Mouse (Mus musculus) lung, adult 18-20 months (tissue): ENCODE data around the gene Fxyd7.
A peak's percentile ranks its signal among the peaks of the same experiment; 100 is the strongest.

Source experiments
- DNase-seq, 2 experiments: peaks; one replicate each; pipeline ENCODE4 v3.0.0; 2022; ENCODE audit warnings: mixed read lengths in 2 of 2

Fxyd7 gene

DNA sequence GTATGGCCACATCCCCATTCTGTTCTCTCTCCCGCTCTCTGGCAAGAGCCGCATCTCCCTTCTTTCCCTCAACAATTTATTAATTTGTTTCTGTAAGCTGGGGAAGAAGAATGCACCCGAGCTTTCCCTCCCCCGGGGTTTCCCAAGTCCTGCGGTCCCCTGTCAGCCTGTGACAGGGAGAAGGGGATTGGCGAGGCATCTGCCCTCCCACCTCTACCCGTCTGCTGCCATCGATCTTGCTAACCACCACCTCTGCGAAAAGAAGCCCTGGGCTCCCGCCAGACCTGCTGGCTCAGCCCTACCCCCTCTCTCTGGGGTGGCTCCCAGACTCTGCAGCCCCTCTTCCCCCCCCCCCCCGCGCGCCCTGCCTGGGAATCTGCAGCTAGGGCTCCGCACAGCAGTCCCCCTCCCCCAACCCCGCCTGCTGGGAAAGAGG lies 1.4 kb downstream of the Fxyd7 start:
- DNase-seq = no peak

DNA sequence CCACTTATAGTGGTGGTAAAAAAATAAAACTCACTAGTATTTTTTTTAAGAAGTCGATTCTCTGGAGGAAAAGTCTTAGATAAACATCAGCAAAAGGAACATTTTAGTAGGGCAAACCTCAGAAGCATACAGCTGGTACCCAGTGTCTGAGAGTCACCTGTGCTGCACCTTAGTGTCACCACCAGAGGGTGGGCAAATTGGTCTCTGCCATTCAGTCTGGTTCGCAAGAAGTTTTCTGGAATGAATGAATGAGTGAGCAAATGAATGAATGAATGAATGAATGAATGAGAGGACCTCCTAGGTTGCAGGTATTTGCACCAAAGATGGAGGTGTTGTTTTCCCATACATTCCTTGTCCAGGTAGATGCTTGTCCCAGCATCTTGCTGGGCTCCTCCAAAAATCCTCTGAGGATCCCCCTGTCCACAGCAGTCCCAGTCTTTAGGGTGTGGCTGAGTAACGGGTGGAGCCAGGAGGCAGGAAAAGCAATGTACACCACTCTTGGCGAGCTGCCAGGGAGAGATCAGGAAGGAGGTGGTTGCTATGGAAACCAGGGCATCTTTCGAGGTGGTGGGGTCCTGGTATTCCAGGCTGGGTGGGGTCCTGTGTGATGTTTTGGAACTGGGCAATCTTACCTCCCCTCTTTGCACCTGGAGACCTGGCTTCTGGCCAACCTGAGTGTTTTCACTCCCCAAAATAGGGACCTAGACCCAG lies 2.0 kb downstream of the Fxyd7 start:
- no peak for DNase-seq

DNA sequence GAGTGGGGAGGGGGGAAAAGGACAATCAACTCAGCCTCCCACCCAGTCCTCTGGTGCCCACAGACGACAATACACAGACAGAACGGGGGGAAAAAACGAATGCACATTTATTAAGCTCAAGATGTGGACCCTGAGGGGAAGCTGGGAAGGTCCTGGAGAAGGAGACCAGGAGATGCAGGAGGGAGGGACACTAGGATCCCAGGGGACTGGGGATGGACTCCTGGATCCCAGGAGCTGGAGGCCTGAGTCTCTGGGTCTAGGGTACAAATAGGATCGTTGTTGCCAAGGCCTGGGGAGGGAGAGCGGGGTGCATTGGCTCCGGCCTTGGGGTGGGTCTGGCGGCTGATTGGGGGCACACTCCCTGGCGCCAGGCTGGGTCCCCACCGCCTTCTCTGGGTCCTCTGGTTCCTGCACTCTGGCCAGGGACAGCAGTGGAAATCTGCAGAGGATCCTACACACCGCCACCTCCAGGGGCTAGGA lies 8.8 kb downstream of the Fxyd7 start, which contains the start of gene Fxyd5:
Fxyd5 (minus strand) TSS at position 51 of the 480 bp plus-strand sequence.
- no peak for DNase-seq

DNA sequence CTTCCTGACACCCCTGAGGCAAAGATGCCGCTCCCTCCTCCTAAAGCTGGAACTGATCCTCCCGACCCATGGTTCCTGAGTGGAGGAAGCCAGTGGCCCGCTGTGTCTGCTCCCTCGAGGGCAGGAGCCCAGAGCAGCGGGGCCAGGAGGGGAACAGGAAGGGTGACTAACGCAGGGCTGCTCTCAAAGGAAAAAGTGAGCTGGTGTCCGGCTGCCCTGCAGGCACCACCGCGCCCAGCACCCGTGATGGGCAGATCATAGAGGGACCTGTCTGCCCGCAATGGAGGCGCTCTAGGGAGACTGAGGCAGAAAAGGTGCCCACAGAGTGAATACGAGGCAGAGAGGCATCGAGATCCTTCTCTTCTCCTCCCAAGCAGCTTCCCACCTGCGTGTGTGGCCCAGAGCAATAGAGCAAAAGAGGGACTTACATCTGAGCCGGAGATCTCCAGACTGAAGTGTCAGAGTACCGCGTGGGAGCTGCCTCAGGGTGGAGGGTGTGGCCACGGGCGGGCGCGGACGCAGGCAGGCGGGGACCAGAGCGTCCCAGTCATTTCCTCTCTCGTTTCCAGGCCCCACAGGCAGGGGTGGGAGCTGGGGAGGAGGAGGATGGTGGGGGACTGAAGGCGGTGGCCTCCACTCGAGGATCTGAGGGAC lies 9.5 kb downstream of the Fxyd7 start:
- DNase-seq = peak; percentile 79 to 81

DNA sequence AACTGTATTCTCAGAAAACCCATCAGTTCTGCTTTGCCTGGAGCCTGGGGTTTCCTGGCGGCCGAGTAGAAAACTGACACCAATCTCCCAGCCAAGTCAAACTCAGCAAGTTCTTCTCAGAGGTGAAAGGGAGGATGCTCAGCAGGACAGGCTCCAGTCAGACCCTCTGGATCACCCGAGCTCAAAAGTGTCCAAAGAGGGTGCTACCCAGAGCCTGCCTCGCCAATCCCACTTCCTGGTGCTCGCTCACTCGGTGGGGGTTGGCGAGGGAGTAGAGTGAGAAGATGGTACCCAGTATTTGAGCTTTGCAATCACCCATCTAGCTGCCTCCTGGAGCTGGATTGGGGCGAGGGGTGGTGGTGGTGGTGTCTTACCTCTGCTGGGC lies 10.3 kb downstream of the Fxyd7 start:
- DNase-seq = no peak

DNA sequence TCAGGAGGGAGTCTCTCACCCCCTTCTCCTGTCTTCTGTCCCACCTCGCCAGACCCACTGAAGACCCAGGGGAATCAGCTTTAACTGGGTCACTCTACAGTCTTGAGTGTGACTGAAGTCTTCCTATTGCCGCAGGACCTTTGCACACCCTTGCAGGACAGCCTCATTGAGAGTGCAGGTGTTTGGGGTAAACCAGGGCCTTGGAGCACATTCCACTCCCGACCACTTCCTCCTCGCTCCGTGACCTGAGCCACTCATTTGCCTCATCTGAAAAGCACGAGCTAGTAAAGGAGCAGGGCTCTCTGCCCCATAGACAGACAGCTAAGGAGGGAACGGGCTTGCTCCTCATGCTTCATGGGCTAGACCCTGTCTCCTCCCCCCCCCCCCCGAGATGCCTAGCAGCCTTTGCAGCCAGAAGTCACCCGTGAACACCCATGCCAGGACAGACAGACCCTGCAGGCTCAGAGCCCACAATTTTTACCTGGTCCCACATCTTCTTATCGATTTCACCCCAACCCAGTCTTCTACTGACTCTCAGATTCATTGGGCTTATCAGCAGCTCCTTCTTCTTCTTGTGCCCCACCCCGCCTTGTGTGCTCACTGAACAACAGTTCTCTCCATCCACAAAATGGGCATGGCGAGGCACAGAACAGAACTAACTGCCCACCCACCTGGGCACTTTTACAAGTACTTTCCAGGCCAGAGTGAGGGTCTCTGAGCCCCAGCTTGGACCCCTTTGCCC lies 10.8 kb downstream of the Fxyd7 start:
- no peak for DNase-seq

DNA sequence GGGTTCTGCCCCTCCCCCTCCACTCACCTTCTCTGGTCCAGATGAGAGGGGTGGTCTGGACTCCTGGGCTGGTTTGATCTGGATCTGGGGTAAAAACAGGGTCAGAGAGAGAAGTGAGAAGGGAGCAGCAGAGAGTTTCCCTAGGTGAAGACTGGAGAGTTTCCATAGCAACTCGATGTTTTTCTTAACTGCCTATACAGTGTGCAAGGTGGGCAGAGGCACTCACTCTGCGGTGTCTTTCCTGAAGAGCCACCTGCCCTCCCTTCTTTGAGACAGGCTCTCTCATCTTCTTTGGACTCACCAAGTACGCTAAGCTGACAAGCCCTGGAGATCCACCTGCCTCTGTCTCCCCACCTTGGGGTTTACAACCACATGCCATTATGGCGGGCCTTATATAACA lies 12.3 kb downstream of the Fxyd7 start:
- no peak for DNase-seq

DNA sequence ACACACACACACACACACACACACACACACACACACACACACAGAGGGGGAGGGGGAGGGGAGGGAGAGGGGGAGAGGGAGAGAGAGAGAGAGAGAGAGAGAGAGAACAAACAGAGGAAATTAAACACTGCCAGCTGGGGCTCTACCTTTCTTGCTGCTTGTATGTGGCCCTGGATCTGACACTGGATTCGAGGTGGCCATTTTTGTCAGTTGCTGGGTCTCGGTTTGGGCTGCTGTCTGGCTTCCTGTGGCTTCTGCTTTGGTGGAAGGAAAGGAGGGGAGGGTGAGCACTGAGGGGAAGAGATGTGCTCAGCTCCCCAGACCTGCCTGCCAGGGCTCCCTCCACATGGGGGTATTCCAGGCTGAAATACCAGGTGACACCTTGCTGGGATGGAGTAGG lies 13.6 kb downstream of the Fxyd7 start:
- DNase-seq = no peak

DNA sequence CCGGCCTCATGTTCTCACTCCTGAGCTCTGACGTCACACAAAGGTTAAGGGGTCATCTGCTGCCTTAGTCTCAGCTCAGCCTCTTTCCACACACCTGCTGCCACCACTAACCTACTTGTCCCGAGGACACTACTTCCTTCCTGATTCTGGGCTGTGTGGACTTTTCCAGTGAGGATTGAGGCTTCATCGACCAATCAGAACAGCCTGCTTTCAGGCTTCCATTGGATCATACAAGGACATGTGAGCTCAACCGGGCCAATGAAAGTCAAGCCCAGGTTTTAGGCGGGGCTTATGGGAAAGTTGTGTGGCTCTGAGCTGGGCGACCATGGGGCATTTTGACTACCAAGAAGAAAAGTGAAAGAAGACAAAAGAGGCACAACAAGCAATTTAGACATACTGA lies 14.3 kb downstream of the Fxyd7 start:
- DNase-seq = no peak

DNA sequence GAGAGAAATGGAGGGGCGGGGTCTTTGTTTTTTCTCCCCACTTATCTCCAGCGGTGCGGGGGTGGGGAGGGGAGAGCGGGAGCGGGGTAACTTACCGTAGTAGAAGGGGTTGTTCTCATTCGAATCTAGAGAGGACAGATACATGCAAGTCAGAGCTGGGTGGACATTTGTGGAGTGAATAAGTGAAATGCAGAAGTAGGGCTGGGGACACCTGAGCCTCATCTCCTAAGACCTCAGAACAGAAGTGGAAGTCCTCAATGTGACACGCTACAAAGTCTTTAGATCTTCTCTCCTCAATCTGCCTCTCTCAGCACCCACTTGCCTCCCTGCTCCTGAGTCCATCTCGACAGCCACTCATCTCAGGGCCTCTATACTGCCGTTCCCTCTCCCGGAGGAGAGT lies 16.0 kb downstream of the Fxyd7 start:
- DNase-seq = no peak

DNA sequence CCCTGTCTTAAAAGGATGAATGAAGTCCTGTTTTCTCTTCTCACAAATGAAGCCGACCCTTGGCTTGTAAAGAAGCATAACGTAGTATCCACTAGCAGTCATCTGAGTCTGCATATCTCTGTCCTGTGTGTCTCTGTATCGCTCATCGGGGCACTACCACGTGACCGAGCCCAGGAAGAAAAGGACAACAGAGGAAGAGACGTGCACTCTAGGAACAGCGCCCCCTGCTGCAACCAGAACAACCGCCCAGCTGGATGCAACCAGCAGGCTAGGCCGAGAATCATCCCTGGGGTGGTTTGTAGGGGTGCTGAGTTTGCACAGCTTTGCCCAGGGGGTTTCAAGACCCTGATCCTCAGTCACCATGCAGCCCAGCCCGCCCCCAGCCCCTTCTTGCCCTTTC lies 16.5 kb downstream of the Fxyd7 start:
- no peak for DNase-seq

DNA sequence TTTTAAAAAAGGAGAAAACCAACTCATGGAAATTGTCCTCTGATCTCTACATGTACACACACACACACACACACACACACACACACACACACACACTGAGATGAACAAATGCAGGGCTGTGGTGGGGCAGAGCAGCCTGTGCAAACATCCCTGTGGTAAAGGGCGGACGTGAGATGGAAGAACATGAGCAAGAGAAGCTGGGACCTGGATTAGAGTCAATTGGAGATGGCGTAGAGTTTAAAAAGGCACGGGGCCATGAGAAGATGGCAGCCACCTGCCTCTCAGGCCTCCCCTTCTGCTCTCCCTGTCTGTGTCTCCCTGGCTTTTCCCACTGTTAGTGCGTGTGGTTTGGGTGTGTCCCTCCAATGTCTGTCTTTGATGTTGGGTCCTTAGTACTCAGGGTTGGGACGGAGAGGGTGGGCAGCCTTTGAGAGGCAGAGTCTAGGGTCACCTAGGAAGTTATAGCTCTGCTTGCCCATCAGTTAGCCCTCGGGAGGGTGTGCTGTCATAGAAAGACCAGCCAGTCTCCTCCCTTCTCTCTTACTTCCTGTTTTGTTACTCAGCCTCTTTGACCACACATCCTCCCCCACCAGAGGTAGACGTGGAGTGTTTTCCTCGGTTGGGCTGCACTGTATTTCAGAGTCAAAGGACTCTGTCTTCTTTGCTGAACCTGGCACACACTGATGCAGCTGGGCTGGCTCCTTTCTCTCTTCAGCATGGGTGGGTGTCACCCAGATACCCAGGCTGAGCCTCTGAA lies 17.7 kb downstream of the Fxyd7 start:
- DNase-seq = peak in 1 of 2 experiments; percentile 44

DNA sequence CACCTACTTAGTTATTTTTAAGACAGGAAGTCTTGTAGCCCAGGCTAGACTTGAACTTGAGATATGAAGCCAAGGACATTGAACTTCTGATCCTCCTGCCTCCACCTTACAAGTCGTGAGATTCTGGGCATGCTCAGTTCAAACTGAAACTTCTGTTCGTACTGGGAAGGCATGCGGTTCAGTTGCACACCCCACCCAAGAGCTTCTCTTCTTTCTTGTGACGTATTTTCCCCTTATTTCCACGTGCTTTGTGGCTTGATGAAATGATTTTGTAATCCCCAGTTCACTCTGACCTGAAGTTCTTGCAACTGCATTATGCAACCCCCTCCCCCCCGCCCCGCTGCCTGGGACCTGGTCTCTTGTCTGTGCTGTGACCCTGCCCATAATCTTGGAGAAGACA lies 19.5 kb downstream of the Fxyd7 start:
- DNase-seq = no peak

DNA sequence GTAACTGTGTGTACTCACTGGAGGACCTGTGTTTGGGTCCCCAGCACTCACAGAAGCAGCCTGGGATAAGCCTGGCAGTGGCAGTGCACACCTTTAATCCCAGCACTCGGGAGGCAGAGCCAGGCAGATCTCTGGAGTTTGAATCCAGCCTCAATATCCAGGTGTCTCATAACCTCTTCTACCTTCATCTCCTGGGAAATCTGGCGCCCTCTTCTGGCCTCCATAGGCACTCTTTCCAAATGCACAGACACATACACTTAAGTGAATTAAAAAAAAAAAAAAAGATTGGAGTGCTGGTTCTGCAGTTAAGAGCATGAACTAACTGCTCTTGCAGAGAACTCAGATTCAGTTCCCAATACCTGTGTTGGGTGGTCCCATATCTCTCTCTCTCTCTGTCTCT lies 20.6 kb downstream of the Fxyd7 start:
- DNase-seq = no peak

DNA sequence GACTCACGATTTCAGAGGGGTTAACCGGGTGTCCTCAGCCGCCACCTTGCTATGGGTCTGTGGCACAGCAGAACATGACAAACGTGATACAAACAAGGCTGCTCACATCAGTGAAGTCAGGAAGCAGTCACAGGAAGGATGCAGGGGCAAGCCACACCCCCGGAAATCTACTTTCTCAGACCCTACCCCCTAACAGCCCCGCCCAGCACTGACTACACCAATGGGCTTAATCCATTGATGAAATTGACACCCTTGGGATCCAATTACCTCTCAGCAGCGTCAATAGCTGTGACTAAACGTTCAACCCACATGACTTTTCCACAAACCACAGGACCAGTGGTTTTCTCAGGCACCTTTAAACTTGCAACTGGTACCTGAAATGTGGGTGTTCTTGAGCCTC lies 22.7 kb downstream of the Fxyd7 start:
- no peak for DNase-seq

DNA sequence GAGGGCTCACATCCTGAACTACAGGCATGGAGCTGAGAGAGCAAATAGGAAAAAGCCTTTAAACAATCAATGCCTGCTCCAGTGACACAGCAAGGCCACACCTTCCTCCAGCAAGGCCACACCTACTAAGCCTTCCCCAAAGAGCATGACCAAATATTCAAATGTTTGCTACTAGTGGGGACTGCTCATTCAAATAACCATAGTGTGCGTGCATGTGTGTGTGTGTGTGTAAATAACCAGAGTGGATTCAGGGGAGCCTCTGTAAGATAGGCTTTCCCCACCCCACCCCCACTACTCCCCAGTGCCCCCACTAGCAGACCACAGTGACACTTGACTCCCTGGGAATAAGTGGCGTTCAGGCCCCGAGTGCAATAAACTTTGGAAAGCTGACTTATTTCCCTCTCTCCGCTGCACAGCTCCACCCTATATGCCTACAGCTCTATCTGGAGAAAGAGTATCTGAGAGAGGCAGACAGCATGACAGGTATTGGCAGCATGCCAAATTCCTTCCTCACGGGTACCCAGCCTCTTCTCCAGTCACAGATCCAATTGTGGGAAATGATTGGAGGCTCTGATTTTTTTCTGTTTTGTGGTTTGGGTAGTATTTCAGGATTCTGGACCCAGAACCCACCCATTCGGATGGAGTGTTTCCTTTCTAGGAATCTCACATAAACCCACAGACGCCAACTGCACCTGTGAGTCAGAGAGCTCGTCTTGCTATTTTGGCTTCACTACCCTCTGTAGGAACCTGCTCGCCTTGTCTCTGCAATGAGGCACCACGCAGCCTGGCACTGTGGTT lies 34.0 kb downstream of the Fxyd7 start:
- no peak for DNase-seq

DNA sequence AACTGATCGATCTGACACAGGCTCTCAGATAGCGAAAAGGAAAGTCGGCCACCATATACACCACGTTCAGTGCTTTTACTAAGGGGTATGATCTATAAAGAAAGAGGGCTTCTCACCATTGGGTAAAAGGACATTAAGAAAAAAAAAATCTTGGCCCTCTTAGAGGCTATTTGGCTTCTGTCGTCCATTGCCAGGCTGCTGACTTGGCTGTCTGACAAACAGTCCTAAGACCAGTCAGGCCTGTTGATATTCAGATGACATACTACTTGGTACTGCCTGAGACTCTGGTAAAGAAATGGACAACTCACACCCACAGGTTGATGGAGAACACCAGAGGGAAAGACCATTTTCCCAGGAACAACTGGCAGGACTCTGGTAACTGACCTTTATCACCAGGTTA lies 38.3 kb downstream of the Fxyd7 start:
- DNase-seq = no peak

DNA sequence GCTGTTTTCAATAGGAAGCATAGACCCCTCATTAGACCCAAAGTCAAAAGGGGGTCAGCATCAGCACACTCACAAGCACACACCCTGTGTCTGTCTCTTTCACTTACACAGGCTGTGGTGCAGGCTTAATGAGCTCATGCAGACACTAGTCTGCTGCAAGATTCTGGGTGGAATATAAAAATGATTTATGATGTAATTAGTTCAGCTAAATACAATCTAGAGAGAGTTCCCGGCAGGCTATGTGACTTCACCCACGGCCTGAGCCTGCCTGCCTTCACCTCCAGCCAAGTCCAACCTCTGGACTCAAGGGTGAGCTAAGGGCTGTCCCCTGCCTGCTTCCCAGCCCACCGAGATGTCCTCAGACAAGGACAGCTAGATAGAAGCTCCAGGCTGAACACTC lies 42.4 kb downstream of the Fxyd7 start:
- no peak for DNase-seq

DNA sequence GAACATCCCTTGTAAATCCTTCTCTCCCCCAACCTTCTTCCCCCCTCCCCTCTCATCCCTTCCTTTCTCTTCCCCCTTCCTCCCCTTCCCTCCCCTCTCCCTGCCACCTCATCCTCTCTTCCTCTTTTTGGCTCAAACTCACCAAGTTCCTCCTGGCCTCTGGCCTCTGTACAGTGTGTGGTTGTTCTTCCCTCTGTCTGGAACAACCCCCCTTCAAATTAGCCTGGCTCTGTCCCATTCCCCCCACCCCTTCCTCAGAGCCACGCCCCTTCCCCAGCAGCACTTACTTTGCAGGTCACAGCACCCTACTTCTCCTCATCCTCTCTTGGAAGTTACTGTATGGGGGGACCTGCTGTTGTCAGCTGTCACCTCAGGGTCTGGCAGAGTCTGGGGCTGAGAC lies 43.1 kb downstream of the Fxyd7 start:
- peak; percentile 18 to 36 for DNase-seq

DNA sequence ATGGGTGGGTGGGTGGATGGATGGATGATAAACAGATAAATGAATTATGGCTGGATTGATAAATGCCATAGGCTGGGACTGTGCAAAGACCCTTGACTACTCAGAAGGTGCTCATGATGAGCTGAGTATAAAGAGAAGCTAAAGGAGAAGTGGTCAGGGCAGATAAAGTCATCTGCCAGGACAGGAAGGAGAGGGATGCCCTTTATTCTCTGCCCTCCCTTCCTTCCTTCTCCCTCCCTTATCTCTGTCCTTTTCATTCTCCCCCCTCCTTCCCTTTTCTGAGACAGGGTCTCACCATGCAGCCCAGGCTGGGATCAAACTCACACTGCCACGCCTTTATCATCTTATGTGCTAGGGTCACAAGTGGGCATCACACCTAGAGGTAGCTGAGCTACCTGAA lies 43.5 kb downstream of the Fxyd7 start:
- DNase-seq = no peak

DNA sequence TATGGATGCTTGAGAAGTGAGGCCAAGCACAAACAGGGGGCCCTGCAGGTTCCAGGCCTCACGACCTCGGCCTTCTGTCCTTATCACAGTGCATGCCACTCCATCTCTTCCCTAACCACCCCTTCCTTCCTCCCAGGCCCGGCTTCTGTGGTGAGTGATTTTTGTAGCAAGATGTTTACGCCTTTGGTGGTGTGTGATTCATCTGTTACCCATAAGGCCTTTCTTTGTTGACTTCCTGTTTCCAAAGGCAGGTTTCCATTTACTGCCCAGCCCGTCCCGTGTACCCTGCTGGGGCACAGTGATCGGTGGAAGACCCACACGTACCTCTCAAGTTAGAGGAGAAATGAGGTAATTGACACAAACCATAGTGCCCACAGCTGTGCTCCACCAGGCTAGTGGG lies 48.6 kb downstream of the Fxyd7 start:
- DNase-seq = peak; percentile 73 to 76

DNA sequence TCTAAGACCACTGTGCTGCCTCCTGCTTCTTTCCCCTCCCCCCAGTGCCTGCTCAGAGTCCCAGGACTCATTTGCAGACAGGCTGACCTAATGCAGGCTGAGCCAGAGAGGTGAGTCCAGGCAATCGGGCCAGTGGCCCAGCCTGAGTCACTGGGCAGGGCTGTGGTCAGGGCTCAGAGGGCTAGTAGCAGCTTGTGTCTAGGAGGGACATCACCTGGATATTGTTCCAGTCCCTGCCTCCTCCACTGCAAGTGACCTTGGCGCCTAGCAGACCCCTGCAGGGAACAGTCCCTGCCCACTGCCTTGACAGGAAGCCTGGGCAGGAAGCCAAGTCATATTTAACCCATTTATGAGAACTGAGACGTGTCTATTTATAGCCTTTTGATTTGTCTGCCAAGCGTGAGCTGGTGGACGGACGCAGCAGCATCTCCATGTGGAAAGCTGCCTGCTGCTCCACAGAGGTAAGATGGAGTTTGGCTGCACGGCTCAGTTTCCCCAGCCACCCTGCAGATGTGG lies 50.7 kb downstream of the Fxyd7 start:
- peak; percentile 58 to 70 for DNase-seq
